Mouse (Mus musculus) kidney, postnatal 14 days (tissue): ENCODE measurements at regions not wholly inside any gene's neighbourhood (a gene's known extent, or its start where the extent isn't known, plus 50 kb on each side); places are given as distances from the start of the nearest gene placed in this dataset.

Experiments used
- DNase-seq: peaks from one replicate; pipeline ENCODE4 v3.0.0; 2022; ENCODE audit warnings: mixed read lengths

DNA sequence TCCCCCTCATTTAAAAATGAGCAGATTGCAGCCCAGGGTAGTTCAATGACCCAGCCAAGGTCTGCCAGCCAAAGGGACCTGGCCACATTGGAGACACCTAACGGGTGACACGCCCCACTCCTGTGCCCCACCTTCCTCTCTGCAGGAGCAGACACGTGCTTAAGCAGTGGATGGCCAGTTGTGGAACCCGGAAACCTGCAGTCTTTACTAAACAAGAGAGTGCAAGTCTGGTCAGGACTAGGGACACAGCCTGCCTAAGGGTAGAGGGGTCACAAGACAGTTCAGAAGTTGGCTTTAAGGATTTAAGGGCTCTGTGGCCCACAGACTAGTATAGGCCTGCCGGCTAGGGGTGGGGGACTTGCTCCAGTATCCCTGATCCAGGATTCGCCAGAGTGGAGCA, 179.2 kb upstream of the Gm4791 start:
- DNase-seq: no peak

DNA sequence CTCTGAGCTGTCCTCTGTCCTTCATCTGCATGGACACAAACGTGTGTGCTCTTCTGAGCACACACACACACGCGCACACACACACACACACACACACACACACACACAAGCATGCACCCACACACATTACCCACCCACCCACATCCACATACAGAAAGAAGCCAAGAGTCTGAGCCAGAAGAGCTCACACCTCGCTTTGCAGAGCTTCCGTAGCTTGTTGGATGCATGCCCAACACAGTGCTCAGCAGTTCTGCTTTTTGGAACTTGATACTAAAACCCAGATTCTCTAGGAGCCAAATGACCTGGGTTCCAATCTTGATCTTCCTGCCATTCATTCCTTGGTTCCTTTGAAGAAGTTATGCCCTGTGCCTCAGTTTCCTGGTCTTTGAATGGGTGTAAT, 182.4 kb upstream of the Gm4791 start:
- DNase-seq: no peak

DNA sequence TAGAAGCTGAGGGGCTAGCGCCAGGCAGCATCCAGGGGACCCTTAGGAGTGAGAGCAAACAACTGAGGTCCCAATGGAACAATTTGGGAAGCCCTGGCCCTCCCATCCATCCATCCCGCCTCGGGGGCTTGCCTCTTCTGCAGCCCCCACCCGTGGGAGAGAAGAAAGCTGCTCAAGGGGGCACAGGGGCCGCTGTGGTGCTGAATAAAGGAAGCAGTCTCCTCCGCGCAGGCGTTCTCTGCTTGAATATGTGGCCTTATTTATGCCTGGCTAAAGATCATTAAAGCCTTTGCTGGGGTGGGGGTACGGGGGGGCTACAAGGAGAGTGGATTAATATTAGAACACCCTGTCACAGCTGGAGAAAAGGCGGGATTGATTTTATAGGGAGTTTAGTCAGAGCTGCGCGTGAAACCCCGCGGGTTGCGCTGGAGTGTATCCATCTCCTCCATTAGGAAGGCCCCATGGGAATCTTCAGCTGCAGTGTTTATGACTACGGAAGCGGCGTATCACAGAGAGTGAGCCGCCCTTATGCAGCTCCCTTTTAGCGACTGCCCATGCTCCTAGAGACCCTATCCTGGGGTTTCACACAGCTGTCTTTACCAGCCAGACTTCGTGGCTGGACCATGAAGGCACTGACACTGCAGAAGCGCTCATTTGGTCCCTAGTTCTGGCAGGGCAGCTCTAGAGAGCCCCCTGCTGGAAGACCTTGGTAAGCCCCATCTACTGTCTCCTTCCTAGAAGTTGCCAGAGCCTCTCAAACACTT, 183.9 kb upstream of the Gm4791 start:
- peak; percentile 64 for DNase-seq

DNA sequence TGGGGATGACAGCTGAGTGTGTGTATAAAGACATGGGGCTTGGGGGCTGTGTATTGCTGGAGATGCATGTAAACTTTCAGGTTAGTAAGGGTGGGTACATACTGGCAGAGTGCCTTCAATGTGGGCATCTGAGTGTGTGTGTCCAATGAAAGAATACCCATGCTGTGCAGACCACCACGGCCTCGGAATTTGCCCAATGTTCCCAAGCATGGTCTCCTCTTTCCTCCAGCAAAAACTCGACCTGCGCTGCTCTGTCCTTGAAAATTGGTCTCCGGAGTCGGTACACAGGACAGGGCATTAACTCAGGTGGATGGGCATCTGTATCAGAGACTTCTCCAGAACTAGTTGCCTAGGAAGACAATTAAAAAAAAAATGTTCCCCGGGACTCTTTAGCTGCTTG, 188.3 kb upstream of the Gm4791 start:
- DNase-seq: no peak

DNA sequence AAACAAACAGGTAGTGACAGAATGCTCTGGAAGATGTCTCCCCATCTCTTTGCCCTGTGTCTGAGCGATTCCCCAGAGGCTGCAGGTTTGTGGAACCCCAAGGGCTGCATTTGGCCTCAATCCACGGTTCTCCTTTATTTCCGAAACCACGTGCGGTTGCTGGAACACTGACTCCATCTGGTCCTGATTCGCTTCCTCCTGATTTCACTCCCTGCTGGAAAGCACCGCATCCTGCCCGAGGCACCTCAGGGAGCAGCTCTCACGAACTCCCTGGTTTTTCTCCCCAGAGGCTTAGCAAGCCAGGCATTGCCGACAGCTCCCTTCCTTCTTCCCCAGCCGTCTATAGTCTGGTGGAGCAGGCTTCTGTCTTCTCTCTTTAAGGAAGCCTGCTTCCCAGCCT, 203.1 kb upstream of the Gm4791 start:
- DNase-seq: no peak

DNA sequence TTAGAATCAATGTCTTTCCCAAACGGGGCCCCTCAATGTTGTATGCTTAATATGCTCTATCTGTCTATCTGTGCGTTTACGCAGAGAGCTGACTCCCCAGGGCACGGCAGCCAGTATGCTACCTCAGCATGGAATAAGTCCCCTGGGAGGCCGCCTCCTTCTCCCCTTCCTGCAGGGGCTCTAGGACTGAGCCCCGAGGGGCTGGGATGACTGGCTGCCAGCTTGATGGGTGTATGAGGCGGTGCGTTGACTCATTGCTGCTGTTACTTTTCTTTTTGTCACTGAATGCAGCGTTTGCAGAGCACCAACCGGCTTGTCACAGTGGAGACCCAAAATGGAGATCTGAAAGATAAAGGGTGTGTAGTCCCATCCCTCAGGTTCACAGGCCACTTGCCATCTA, 209.5 kb upstream of the Gm4791 start:
- no peak for DNase-seq

DNA sequence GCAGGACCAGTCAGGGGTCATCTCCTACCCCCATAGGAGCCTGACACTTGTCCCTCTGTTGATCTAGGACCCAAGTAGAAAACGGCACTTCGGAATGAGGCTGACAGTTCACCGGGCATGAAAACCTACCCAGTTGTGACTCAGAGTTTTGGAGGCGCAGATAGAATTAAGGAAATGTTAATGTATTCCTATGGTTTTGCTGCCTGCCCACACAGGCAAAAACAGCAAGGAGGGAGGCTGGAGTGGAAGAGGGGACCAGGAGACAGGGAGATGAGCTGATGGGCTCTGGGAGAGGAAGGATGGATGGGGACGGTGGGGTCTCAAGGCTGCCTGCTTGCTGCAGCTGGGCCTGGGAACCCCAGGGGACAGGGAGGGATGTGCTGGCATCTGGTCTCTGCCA, 210.1 kb upstream of the Gm4791 start:
- DNase-seq: no peak

DNA sequence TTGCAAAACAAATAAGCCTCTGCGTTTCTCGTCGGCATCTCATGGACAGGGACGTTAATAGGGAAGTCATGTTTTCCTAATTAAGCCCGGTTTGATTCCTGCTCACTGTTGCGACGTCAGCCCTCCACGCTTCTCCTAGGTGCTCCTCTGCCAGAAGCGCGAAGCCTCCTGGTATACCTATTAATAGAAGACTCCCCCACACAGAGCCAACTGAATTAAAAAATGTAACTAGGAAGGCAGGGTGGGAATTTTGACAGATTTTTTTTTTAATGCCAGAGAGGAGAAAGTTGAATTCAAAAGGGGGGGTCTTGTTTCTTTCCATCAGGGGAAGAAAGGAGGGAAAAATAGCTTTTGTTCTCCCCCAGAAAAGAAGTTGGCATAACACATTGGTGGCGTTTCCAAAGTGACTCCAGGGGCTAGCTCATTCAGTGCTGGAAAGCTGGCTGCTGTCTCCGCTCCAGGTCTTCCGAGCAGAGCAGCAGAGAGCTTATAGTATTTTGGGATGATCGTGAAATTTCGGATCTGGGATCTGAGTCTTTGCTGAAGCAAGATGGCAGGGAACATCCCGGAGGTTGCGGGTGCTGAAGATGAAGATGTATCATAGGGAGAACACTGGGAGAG, 214.1 kb upstream of the Gm4791 start:
- DNase-seq: no peak

DNA sequence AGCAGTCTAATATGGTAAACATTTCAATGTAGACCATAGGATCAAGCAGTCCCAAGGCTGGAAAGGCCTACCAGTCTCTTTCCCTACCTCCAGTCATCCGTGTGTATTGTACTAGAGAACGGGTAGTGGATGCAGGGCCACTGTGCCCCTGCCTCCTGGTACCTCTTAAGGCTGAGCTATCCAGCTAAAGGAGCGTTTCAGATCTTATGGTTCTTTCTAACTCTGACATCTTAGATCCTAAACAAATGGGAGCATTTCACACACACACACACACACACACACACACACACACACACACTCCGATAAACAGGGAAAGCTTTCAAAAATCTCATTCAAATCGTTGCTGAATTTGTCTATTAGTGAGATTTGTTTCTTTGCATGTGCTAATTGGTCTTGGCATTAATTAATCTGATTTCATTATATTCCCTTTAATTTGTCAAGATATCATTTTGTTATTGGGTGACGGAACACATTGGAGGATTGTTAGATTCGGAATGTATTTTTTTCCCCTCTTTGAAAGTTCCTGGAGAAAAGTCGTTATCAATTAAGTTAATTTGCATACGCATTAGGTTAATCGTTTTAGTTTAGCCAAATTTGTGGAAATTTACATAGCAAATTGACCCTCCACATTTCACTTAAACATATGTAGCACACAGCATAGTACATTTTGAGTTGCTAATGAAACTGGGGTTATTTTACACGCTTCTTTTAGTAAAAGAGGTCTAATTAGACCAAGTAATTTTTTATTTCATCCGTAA, 214.8 kb upstream of the Gm4791 start:
- DNase-seq: no peak

DNA sequence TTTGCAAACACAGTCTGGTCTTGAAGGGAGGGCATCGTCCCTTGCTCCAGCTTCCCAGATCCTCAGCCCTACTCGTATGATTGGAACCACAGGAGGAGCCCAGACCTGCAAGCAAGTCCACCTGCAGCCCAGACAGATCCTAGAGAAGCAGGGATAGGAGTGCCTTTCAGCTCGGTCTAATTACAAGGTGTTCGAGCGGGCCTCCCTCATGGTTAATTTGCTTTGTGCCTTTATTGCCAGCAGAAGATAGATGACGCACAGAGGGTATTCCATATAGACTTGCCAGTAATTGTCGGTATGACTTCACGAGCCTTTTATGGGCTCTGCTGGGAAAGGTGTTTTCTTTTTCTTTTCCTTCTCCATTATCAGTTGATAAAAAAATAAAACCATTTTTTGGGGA, 216.9 kb upstream of the Gm4791 start:
- DNase-seq: no peak

DNA sequence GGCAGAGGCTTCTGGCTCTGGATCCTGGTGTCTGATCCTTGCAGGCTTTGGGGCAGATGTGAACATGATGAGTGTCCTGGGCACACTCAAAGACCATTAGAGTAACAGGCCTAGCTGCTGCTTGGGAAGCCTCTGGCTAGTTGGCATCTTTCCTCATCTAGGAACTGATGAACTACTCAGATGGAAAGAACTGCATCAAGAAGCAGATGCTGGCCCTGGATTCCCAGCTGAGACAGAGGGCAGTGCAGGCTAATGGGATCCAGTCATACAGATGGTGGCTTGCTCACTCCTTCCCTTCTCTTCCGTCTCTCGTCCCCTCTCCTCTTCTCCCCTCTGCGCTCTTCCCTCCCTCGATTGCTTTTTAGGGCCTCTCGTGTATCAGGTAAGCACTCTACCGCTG, 219.8 kb upstream of the Gm4791 start:
- no peak for DNase-seq

DNA sequence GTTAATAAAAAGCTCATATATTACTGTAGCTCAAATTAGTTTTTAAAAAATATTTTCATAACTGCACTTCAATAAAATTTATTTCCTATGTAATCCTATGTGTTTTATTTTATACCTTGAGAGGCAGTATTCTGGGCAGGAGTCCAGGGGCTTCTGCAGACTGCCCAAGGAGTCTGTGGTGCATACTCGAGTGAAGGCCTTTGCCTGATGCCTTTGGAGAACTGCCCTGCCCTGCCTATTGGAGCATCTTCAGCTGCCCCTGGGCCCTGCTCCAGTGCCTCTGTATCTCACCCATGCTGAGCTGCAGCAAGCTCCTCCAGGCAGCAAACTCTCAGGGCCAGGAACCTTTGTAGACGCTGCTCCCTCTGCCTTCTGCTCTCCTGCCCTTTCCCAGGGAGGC, 223.7 kb upstream of the Gm4791 start:
- DNase-seq: no peak

DNA sequence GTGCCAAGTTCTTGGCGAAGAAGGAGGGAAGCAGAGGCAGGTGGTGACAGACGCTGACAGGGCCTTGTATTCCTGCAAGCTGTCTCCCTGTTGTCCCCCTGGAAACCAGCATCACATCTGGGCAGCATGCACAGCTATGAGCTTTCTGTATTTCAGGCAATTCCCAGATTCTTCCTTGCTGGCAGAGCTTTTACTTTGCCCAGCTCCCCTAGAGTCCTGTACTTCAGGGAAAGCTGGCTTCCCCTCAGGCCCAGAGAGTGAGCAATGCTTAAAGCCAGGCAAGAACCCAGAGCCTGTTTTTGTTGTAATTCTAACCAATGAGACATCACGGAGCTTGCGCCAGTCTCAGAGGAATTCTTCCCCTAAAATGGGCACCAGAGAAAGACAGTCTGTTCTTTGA, 238.3 kb upstream of the Gm4791 start:
- no peak for DNase-seq

DNA sequence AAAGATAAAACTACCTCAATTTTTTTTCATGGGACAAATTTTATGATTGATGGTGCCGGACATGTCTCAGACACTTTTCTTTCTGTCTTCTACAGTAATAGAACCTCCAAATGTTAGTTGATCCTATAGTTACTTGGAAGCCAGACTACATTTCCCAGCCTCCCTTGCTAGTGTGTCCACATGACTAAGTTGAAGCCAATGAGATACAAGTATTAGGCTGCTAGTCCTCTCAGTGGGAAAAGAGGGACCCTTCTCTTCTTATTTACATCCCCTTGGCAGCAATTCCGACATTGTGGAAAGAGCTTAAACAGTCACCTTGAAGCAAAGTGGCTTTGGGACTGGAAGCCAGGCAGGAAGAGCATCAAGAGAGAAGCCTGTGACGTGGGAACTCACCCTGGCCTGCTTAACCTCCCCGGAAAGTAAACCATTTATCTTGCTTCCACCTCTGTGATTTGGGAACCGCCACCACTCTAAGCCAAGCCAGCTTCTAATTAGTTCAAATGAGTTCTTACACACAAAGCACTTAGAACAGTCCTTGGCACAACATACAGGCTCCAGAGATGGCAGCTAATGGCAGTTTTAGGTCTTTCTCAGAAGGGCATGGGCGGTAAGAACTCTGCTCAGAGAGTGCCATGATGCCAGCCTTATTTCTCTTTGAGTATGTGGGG, 241.4 kb upstream of the Gm4791 start:
- DNase-seq: no peak

DNA sequence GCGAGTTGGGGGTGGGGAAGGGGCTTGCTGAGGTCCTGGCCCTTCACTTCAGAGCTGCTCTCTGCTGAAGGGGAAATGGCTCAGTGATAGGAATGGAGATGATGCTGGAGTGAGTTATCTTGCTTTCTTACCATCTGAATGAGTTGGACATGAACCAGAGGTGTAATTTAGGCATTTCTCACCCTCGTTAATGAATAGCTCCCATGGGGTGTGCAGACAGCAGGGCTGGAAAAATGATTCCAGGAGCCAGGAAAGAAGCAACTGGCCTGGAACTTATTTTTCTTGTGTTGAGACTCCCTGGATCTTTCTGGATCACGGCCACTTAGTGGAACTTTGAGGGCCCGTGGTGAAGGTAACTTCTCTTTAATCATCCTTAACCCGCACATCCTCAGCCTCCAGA, 246.6 kb upstream of the Gm4791 start:
- DNase-seq: no peak

DNA sequence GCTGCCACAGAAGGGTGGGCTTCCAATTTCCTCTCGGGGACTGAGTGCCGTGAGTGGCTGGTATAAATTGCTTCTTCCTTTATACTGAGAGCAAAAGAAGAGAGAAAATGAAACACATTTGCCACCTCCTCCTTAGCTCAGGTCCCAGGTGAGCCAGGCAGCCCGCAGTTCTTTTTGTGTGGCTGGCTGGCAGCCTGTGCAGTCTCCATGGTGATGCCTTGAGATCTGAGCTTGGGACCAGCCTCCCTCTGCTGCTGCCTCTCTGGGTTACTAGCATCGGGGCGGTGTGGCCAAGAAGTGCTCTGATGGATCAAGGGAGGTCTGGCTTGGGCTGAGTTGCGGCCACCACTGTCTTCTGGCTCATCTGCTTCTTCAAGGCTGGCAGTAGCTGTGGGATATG, 249.1 kb upstream of the Gm4791 start:
- no peak for DNase-seq

DNA sequence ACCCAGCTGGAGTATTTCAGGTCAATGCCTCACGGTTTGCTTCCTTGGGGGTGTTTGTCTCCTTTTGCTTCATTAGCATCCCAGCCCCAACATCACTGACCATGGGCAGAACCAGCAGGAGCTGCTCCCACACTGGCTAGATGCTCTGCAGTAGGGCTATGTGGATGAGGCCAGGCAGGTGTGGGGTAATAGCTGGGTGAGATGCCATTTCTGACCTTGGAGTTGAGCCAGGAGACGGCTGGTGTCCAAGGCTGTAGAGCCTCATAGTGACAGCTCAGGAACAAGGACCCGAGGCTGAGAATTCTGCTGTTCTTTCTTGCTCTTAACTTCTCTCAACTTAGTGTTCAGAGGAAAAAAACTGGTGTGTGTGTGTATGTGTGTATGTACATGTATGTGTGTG, 252.3 kb upstream of the Gm4791 start:
- DNase-seq: no peak

DNA sequence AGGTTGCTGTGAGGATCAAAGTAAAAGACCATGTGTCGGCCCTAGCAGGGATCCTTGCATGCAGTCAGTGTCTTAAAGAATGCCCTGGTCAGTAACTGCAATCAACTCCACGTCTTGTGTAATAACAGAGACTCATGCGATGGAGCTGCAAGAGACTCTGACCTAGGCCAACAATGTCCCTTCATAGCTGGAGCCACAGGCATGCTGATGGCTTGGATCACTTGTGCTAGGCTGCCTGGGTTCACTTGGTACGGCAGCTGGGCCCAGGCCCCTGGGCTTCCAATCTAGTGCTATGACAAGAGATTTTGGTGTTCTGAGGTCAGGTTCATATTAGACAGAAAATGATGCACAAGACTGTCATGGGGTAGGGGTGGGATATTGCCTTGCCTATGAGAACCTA, 258.0 kb upstream of the Gm4791 start:
- no peak for DNase-seq

DNA sequence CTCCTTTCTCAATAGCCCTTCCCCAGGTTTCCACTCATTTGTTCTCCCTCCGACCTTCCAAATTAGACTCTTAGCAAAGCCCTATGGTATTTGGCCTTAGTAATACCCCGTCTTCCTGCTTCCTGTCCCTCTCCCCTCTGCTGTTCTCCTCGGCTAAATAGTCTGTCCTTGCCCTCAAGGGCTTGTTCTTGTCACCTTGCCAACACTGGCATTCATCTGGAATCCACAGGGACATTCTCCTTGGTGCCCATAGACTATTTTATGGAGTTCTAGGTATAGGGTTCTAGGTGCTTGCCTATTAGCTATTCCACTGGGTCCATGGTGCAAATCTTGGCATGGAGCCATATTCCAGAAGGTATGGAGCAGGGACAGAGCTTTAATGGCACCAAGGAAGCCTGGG, 259.2 kb upstream of the Gm4791 start:
- DNase-seq: no peak

DNA sequence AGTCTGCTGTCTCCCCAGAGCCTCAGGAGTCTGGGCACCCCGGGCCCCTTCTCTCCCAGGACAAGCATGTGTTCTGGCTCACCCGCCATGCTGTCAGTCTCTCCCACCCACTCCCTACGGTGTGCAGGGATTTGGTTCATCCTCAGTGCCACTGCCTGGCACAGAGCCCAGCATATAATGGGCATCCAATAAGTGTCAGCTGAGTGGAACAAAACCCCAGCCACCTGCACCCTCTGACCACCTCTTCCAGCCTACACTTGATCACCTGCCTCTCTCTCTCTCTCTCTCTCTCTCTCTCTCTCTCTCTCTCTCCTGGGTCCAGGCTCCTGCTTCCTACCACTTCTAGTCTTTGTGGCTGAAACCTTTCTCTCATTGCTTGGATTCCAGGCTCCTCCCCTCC, 259.9 kb upstream of the Gm4791 start:
- no peak for DNase-seq

DNA sequence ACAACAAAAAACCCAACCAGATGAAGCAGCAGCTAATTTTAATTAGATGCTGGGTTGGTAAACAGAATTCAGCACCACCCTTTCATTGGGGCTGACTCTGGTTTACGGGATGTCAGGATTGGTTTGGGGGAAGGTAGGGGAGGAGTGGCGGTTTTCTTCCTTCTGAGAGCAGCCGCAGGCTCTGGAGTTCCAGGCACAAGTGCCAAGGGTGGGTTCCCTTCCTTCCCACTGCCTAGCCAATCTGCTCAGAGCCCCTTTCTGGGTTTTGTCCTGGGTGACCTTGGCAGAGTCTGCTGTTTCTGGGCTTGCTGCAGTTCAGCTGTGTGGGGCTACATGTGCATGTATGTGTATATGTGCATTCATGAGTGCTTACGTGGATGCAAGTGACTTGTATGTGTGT, 260.5 kb upstream of the Gm4791 start:
- no peak for DNase-seq

DNA sequence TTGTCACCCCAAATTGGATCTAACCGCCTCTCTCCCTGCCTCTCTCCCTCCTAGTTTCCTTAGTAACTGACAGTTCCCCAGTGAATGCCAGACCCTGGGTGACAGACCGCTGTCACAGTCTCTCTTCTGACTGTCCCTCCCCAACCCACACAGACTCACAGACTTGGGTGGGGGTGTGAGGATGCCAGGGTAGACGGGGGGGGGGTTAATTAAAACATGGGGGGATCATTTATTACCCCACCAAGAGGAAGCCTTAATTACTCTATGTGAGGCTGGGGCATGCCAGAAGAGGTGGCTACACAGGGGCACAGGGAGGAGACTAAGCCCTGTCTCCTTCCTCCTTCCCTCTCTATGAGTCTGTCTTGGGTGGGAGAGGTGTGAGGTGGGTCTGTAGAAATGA, 261.1 kb upstream of the Gm4791 start:
- DNase-seq: no peak

DNA sequence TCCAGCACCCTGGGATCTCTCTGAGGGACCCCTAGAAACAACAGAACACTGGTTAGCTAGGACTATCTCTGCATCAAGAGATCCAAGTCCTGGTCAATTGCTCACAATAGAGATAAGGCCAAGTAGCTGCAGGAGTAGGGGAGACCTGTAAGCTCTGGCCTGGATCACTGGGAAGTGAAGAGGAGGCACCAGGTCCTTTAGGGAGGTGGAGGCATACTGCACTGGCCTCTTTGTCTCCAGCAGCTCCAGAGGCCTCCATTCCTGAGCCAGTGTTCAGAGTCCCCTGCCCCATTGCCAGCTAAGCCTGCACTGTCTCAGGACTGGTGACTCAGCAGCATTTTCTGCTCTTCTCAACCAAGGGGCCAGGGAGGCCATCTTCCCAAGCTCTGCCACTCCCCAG, 262.3 kb upstream of the Gm4791 start:
- DNase-seq: no peak

DNA sequence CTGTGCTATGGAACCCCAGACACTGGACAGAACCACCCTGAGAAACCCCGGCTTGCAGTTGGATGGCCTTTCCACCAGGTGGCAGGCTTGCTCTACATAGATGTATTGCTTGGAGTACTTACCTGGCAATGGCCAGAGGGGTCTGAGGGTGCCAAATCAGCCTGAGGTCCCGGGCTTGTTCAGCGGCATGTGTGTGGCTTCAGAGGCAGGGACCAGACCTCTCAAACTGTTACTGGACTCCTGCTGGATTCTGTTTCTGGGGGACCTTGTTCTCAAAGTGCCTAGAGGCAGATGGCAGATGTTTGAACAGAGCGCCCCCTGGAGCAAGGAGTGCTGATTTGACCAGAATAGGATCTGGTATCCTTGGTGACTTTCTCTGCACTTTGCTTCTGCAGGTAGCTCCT, 262.9 kb upstream of the Gm4791 start:
- peak; percentile 87 for DNase-seq
